Mouse (Mus musculus): ENCODE measurements around the gene Gm4969.

DNA sequence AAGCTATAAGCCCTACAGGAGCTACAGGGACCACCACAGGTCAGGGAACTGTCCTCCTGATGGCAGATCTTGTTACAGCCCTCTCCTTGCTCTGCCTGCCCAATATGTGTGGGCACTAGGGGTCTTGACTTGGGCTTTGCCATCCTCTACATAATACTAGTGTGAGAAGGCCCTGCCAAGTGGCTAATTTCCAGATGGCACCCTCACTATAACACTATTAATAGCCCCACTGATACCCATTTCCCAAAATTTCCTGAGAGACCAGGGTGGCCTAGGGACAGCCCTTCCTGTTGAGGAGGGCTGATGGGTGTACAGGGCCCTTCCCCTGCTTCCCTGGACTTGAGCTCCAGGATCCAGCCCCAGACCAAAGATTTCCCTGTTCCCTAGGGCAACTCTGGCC, 20.3 kb downstream of the Gm4969 start:
- TF ChIP-seq FOSL1 (IDR thresholded peaks at IDR 0.05; ENCODE audit: insufficient read depth, low read length, poor library complexity, severe bottlenecking) (no peak), CTCF (IDR thresholded peaks at IDR 0.05; ENCODE audit: control insufficient read depth, insufficient read depth, insufficient read length) (no peak), USF1 (IDR thresholded peaks at IDR 0.05; ENCODE audit: low read depth) (no peak), MAX (IDR thresholded peaks at IDR 0.05) (no peak)

Data from C2C12 (cell line).